Mouse (Mus musculus): Measurements from ENCODE around the gene Slc12a8.
"Not testable (repeated sequence)": the region's sequence is repeated elsewhere in the genome, so short reads cannot be mapped to it uniquely, and the experiment has no call there.

Gene Slc12a8

GRCm38 (mm10) chr16:33516807-33517565 lies at the start of gene Slc12a8:
Gene Slc12a8 (plus strand): TSS chr16:33517328.
- no peak for DNase-seq

GRCm38 (mm10) chr16:33467451-33467850 lies 49.7 kb upstream of the Slc12a8 start:
- DNase-seq: no peak

GRCm38 (mm10) chr16:33469973-33470372 lies 47.2 kb upstream of the Slc12a8 start:
- no peak for DNase-seq

GRCm38 (mm10) chr16:33474381-33474780 lies 42.7 kb upstream of the Slc12a8 start:
- DNase-seq: no peak

GRCm38 (mm10) chr16:33479926-33480325 lies 37.2 kb upstream of the Slc12a8 start:
- no peak for DNase-seq

GRCm38 (mm10) chr16:33481148-33481547 lies 36.0 kb upstream of the Slc12a8 start:
- peak; percentile 12 for DNase-seq

- no peak for DNase-seq
Measured at GRCm38 (mm10) chr16:33482309-33482708, 34.8 kb upstream of the Slc12a8 start.

GRCm38 (mm10) chr16:33487709-33488108 lies 29.4 kb upstream of the Slc12a8 start:
- DNase-seq: no peak

GRCm38 (mm10) chr16:33494374-33494773 lies 22.8 kb upstream of the Slc12a8 start:
- DNase-seq: no peak

- no peak for DNase-seq
Measured at GRCm38 (mm10) chr16:33508082-33508481, 9.0 kb upstream of the Slc12a8 start.

- not testable (repeated sequence) for DNase-seq
Measured at GRCm38 (mm10) chr16:33509231-33509630, 7.9 kb upstream of the Slc12a8 start.

GRCm38 (mm10) chr16:33510856-33511255 lies 6.3 kb upstream of the Slc12a8 start:
- not testable (repeated sequence) for DNase-seq

GRCm38 (mm10) chr16:33512555-33512954 lies 4.6 kb upstream of the Slc12a8 start:
- no peak for DNase-seq

GRCm38 (mm10) chr16:33517627-33518026 lies 499 bp downstream of the Slc12a8 start:
- DNase-seq: no peak

GRCm38 (mm10) chr16:33518236-33518635 lies 1.1 kb downstream of the Slc12a8 start:
- DNase-seq: no peak

- no peak for DNase-seq
Measured at GRCm38 (mm10) chr16:33519916-33520568, 2.9 kb downstream of the Slc12a8 start.

GRCm38 (mm10) chr16:33522516-33522915 lies 5.4 kb downstream of the Slc12a8 start:
- no peak for DNase-seq

GRCm38 (mm10) chr16:33523571-33523970 lies 6.4 kb downstream of the Slc12a8 start:
- no peak for DNase-seq

GRCm38 (mm10) chr16:33529502-33530454 lies 12.7 kb downstream of the Slc12a8 start:
- no peak for DNase-seq

GRCm38 (mm10) chr16:33531184-33531583 lies 14.1 kb downstream of the Slc12a8 start:
- DNase-seq: no peak

GRCm38 (mm10) chr16:33536456-33536855 lies 19.3 kb downstream of the Slc12a8 start:
- no peak for DNase-seq

GRCm38 (mm10) chr16:33537499-33538225 lies 20.5 kb downstream of the Slc12a8 start:
- DNase-seq: no peak
